Mouse (Mus musculus) embryonic fibroblast, embryonic 13.5 days (primary cell): Measurements from ENCODE around the gene Mut.

Source experiments
- CTCF ChIP-seq: IDR thresholded peaks from 2 replicates; pipeline ENCODE4 v1.5.1; 2011; ENCODE audit warnings: mild to moderate bottlenecking, control low read depth, low read length, moderate library complexity, borderline replicate concordance; ENCODE audit not compliant: insufficient read depth
- POLR2A ChIP-seq: IDR thresholded peaks from 2 replicates; pipeline ENCODE4 v1.6.1; 2011; ENCODE audit warnings: low read depth, mild to moderate bottlenecking, control low read depth, low read length, moderate library complexity

DNA sequence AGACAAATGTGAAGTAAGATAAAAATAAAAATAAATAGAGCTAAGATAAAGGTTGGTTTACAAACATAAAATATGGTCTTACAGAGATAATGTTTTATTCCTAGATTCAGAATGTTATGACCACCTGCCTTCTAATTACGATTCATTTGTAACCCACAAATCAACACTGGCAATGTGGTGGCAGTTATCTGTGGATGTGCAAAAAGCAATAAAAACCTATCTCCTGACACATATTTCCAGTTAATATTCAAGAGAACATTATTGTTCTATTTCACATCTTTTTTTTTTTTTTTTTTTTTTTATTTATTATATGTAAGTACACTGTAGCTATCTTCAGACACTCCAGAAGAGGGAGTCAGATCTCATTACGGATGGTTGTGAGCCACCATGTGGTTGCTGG lies 19.0 kb upstream of the Mut start:
- TF ChIP-seq CTCF: no peak
- no peak for TF ChIP-seq POLR2A
